Mouse (Mus musculus): Measurements from ENCODE around the gene Gm20479.

Gm20479 gene

GRCm38 (mm10) chr7:27308821-27309549 is 48.2 kb downstream of the Gm20479 start:
- peak; percentile 19 for DNase-seq

- DNase-seq = no peak
Measured at GRCm38 (mm10) chr7:27307551-27307950, 49.7 kb downstream of the Gm20479 start.

DNA sequence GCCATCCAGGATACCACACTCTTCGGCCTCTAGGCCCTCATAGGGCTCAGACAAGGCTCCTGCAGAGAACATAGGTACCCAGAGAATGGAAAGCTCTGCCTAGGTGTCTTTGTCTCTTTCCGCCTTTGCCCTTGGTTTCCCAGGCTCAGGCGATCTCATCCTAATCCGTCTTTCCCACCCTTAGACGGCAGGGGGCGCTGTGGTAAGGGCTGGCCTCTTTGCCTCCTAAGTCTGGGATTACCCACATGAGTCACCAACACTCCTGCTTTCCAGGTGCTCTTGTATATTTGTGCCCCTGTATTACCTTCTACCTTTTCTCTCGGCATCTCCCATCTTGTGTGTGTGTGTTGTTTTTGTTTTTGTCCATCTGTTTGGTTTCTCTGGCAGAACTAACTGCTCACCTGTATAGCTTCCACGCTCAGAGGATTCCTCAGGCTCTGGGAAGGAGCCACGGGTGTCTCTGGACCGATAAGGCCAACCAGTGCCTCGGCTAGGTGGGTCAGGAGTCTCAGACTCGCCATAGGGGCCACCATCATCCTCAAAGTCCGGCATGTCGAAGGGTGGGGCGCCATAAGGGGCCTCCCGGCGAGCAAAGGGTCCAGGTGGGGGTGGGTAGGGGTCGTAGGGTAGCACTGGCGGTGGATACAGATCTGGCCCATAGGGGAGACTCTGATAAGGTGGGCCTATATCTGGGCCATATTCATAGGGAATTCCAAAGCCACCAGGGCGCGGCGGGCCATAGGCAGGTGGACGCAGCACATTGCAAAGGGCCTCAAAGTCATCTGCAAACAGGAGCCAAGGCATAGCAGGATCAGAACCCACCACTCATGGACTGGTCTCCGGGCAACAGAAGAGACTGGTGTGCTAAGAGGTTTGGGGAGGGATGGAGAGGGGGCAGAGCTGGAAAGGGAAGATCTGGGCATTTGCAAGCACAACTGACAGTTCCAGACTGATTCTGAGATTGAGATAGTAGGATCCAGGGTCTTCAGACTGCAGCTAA is 50.8 kb downstream of the Gm20479 start:
- DNase-seq = peak; percentile 35

DNA sequence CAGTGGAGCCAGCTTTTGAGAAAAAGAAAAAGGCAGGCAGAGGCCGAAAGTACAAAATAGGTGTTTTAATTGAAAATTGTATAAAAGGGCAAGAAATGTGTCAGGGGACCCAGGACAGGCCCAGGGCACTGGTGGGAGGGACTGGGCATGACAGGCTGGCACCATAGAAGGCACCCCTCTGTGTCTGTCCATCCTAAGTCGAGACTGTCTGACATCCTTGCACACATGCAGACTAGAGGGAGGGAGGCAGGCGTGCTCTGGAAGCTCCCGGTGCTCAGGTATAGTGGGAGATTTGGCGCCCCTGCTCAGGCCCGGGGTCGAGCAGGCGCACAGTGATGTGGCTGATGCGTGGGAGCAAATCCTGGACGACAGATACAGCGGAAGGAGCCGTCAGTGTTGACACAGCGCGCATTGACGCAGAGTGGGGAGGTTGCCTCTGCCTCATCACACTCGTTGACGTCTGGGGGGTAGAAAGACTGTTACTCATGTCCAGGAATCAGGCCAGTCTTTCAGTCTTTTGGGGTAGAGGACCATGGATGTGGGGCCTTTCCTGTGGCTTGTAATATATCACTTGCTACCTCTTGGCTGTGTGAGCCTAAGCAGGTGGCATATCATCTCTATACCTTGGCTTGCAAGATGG is 52.0 kb downstream of the Gm20479 start:
- DNase-seq = no peak
